In the genomic region with DNA sequence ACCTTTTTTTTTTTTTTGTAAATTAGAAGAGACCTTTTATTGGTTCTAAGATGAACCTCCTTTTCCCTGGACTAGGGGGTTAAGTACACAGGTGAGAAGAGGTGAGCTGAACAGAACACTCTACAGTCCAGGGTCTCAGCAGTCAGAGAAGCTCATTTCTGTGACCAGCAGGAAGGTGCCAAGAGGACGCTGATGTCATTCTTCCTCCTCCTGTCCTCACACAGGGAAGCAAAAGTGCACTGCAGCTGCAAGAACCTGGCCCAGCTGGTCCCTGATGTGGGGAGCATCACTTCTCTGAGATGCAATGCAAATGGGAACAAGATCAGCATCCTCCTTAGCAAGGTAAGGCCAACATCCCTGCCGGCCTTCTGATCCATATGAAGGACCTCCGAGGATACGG, we compare ENCODE assay signal across 18 mouse cellular contexts. TPM values are rescaled to one million over a fixed set of nuclear protein-coding genes. Genes with fewer than 3 reads are reported as not detected.
DNase-seq lines count a peak whose midpoint lies in the region; ATAC-seq and TF ChIP-seq lines count a peak whose summit lies in the region.
"Had no signal": no experiment of that assay in that cellular context is flagged by ENCODE, and none has a peak within 500 bp of the region (broad histone marks: within the 10 kb centered on the region; RNA-seq: fewer than 3 reads in every experiment).

No protein-coding gene starts in this region.

- H3K9ac ChIP-seq in heart, postnatal 0 days (replicated peaks; ENCODE audit: low read depth, low read length), result no peak overlapping the region
- no peak overlapping the region for H3K9ac ChIP-seq in midbrain, embryonic 15.5 days
- H3K9ac ChIP-seq: hindbrain, embryonic 14.5 days; intestine, embryonic 15.5 days had no signal

- TF ChIP-seq EP300 in heart, postnatal 0 days (IDR thresholded peaks at IDR 0.05; ENCODE audit: low read depth), result no peak

- 83% methylated on average over 4 of the region's 4 CpGs for WGBS in heart, postnatal 0 days
- 78% methylated on average over 4 of the region's 4 CpGs for WGBS in heart, embryonic 10.5 days
- 82% methylated on average over 4 of the region's 4 CpGs for WGBS in bone marrow, adult 2 months
- WGBS in midbrain, embryonic 15.5 days, result 89% methylated on average over 4 of the region's 4 CpGs

- no peak for DNase-seq in heart, postnatal 0 days (ENCODE audit: low spot score)
- no peak for DNase-seq in heart, embryonic 10.5 days (ENCODE audit: low spot score)
- DNase-seq in spleen, postnatal 36 days (ENCODE audit: low spot score in 2 of 2), result peak; percentile 50 to 54
- DNase-seq in spleen, postnatal 4 days (ENCODE audit: low spot score in 2 of 2), result no peak
- DNase-seq in lung, postnatal 4 days, result no peak
- DNase-seq: adrenal gland, postnatal 14 days; cerebellum, adult 2 months; cerebellum, postnatal 10 days; heart, postnatal 14 days had no signal

- TF ChIP-seq POLR2A in bone marrow, adult 2 months (IDR thresholded peaks at IDR 0.05; ENCODE audit: borderline replicate concordance, control insufficient read depth, low read depth, low read length), result no peak

- no peak overlapping the region for H3K4me3 ChIP-seq in heart, postnatal 0 days (ENCODE audit: low read depth, low read length)
- H3K4me3 ChIP-seq in heart, embryonic 10.5 days, result no peak overlapping the region
- no peak overlapping the region for H3K4me3 ChIP-seq in bone marrow, adult 2 months (replicated peaks; ENCODE audit: control insufficient read depth, low read depth, low read length)
- no peak overlapping the region for H3K4me3 ChIP-seq in midbrain, embryonic 15.5 days
- H3K4me3 ChIP-seq: embryonic facial prominence, embryonic 10.5 days; hindbrain, embryonic 10.5 days; intestine, embryonic 15.5 days had no signal

- peak overlapping the region; percentile 11 for H3K27ac ChIP-seq in heart, postnatal 0 days (ENCODE audit: low read depth)
- no peak overlapping the region for H3K27ac ChIP-seq in heart, embryonic 10.5 days
- H3K27ac ChIP-seq in bone marrow, adult 2 months (ENCODE audit: control insufficient read depth, insufficient read depth, low read depth, low read length, poor library complexity), result peak overlapping the region; percentile 47
- H3K27ac ChIP-seq in midbrain, embryonic 15.5 days, result no peak overlapping the region
- H3K27ac ChIP-seq: embryonic facial prominence, embryonic 10.5 days; hindbrain, embryonic 10.5 days; hindbrain, embryonic 14.5 days; intestine, embryonic 15.5 days had no signal

- no peaks in the 10 kb centered on the region for H3K9me3 ChIP-seq in heart, postnatal 0 days (replicated peaks; ENCODE audit: control insufficient read depth, low read length)
- no peaks in the 10 kb centered on the region for H3K9me3 ChIP-seq in heart, embryonic 10.5 days
- H3K9me3 ChIP-seq in midbrain, embryonic 15.5 days, result no peaks in the 10 kb centered on the region
- H3K9me3 ChIP-seq: embryonic facial prominence, embryonic 10.5 days; hindbrain, embryonic 10.5 days; intestine, embryonic 15.5 days had no signal

- H3K36me3 ChIP-seq in heart, postnatal 0 days (replicated peaks; ENCODE audit: control insufficient read depth, insufficient read depth, low read length), result peaks cover 11% of the 10 kb centered on the region; the same call in 1 of the 2 replicates
- H3K36me3 ChIP-seq in heart, embryonic 10.5 days, result peaks cover 19% of the 10 kb centered on the region
- peaks cover 6% of the 10 kb centered on the region; the same call in 1 of the 2 replicates for H3K36me3 ChIP-seq in midbrain, embryonic 15.5 days (replicated peaks)
- H3K36me3 ChIP-seq: intestine, embryonic 15.5 days had no signal

- H3K4me2 ChIP-seq in heart, postnatal 0 days (ENCODE audit: low read depth, low read length), result no peak overlapping the region
- H3K4me2 ChIP-seq in midbrain, embryonic 15.5 days, result no peak overlapping the region
- H3K4me2 ChIP-seq: hindbrain, embryonic 14.5 days; intestine, embryonic 15.5 days had no signal

- TF ChIP-seq CTCF in heart, postnatal 0 days (IDR thresholded peaks at IDR 0.05; ENCODE audit: low read depth), result no peak
- TF ChIP-seq CTCF in bone marrow, adult 2 months (IDR thresholded peaks at IDR 0.05; ENCODE audit: control insufficient read depth, insufficient read depth, low read length), result no peak

- no peaks in the 10 kb centered on the region for H3K27me3 ChIP-seq in heart, postnatal 0 days (ENCODE audit: control insufficient read depth, insufficient read depth, low read length)
- H3K27me3 ChIP-seq in heart, embryonic 10.5 days (ENCODE audit: insufficient read depth, poor library complexity, severe bottlenecking), result no peaks in the 10 kb centered on the region
- H3K27me3 ChIP-seq in midbrain, embryonic 15.5 days (replicated peaks), result no peaks in the 10 kb centered on the region
- H3K27me3 ChIP-seq: intestine, embryonic 15.5 days; Patski had no signal

- H3K4me1 ChIP-seq in heart, postnatal 0 days (ENCODE audit: control insufficient read depth, insufficient read depth), result no peaks in the 10 kb centered on the region
- no peaks in the 10 kb centered on the region for H3K4me1 ChIP-seq in heart, embryonic 10.5 days
- H3K4me1 ChIP-seq in bone marrow, adult 2 months (ENCODE audit: control insufficient read depth, insufficient read depth, low read length), result no peaks in the 10 kb centered on the region; the same call in 1 of the 2 replicates
- H3K4me1 ChIP-seq in midbrain, embryonic 15.5 days, result no peaks in the 10 kb centered on the region
- H3K4me1 ChIP-seq: embryonic facial prominence, embryonic 10.5 days; hindbrain, embryonic 10.5 days; intestine, embryonic 15.5 days had no signal

- ATAC-seq in heart, postnatal 0 days (ENCODE audit: insufficient read depth, low read depth), result no peak
- ATAC-seq in midbrain, embryonic 15.5 days (replicated peaks), result no peak
- ATAC-seq: activated CD4-positive, CD25-positive, alpha-beta regulatory T cell, adult 4 months; forebrain, embryonic 14.5 days; intestine, embryonic 15.5 days; Patski had no signal

RNA-seq across cellular contexts. Expression of a gene that starts 29.4 kb away (rescaled TPM):
- total RNA-seq in heart, postnatal 0 days (2014; rRNA removed; ENCODE audit: low replicate concordance), result 11.7 and 13.4 TPM in 2 replicates
- polyA plus RNA-seq in heart, postnatal 0 days (2015; fragmentation: Nextera tagmentation; extraction: Ambion mirVana), result 4.0 and 4.6 TPM in 2 replicates
- 18.4 and 19.1 TPM in 2 replicates for polyA plus RNA-seq in heart, embryonic 10.5 days (2016; fragmentation: Nextera tagmentation; extraction: Ambion mirVana)
- 65.1 and 72.5 TPM in 2 replicates for polyA plus RNA-seq in bone marrow, adult 2 months (2011; ENCODE audit: insufficient read depth, insufficient read length, low replicate concordance, missing spikeins)
- 20.0 and 22.5 TPM in 2 replicates for polyA plus RNA-seq in midbrain, embryonic 15.5 days (2015; fragmentation: Nextera tagmentation; extraction: Ambion mirVana)

RNA-seq across cellular contexts. Expression of a gene that starts 29.7 kb away (rescaled TPM):
- total RNA-seq in heart, postnatal 0 days (2014; rRNA removed; ENCODE audit: low replicate concordance), result 12.0 and 13.5 TPM in 2 replicates
- 2.2 and 2.4 TPM in 2 replicates for polyA plus RNA-seq in heart, postnatal 0 days (2015; fragmentation: Nextera tagmentation; extraction: Ambion mirVana)
- polyA plus RNA-seq in heart, embryonic 10.5 days (2016; fragmentation: Nextera tagmentation; extraction: Ambion mirVana), result 6.2 and 7.2 TPM in 2 replicates
- 9.1 and 15.8 TPM in 2 replicates for polyA plus RNA-seq in bone marrow, adult 2 months (2011; ENCODE audit: insufficient read depth, insufficient read length, low replicate concordance, missing spikeins)
- 6.3 and 7.1 TPM in 2 replicates for polyA plus RNA-seq in midbrain, embryonic 15.5 days (2015; fragmentation: Nextera tagmentation; extraction: Ambion mirVana)

RNA-seq across cellular contexts. Expression of a gene that starts 38.1 kb away (rescaled TPM):
- 53.8 and 56.4 TPM in 2 replicates for total RNA-seq in heart, postnatal 0 days (2014; rRNA removed; ENCODE audit: low replicate concordance)
- 27.2 and 27.9 TPM in 2 replicates for polyA plus RNA-seq in heart, postnatal 0 days (2015; fragmentation: Nextera tagmentation; extraction: Ambion mirVana)
- 12.2 and 15.9 TPM in 2 replicates for polyA plus RNA-seq in heart, embryonic 10.5 days (2016; fragmentation: Nextera tagmentation; extraction: Ambion mirVana)
- 2.5 and 4.6 TPM in 2 replicates for polyA plus RNA-seq in bone marrow, adult 2 months (2011; ENCODE audit: insufficient read depth, insufficient read length, low replicate concordance, missing spikeins)
- polyA plus RNA-seq in midbrain, embryonic 15.5 days (2015; fragmentation: Nextera tagmentation; extraction: Ambion mirVana), result 12.6 and 13.0 TPM in 2 replicates

Comparison
In these comparisons a context has a peak if more than half of its experiments do, and no peak if none do; other contexts are left out.
1. DNase-seq: peak in spleen, postnatal 36 days (2 of 2); none in heart, postnatal 0 days (single experiment), heart, embryonic 10.5 days (single experiment), spleen, postnatal 4 days (0 of 2) and lung, postnatal 4 days (0 of 2).
2. H3K27ac ChIP-seq: peak in heart, postnatal 0 days (single experiment) and bone marrow, adult 2 months (single experiment); none in heart, embryonic 10.5 days (single experiment) and midbrain, embryonic 15.5 days (single experiment).